Mouse (Mus musculus) embryonic facial prominence, embryonic 11.5 days (tissue): ENCODE measurements around the gene Leng9. TPM values are rescaled to one million over a fixed set of nuclear protein-coding genes. Genes with fewer than 3 reads are reported as not detected.
A peak's percentile ranks its signal among the peaks of the same experiment; 100 is the strongest.
"Not testable (repeated sequence)": the region's sequence is repeated elsewhere in the genome, so short reads cannot be mapped to it uniquely, and the experiment has no call there.

ENCODE experiments used
- ATAC-seq: fragments of 200-750 bp; cut with Nextera tagmentation; replicated peaks from 2 replicates; pipeline ENCODE4 v1.8.0; 2017; ENCODE audit warnings: low read depth; ENCODE audit not compliant: insufficient number of reproducible peaks, low FRiP score, low TSS enrichment
- DNase-seq: peaks from one replicate; pipeline ENCODE4 v3.0.0-alpha.2; 2015; ENCODE audit warnings: low spot score
- H3K27ac ChIP-seq: fragments of 300-500 bp; sonication (generic); replicated peaks from 2 replicates; pipeline ENCODE4 v1.5.1; 2014; ENCODE audit warnings: mild to moderate bottlenecking, low read depth, low read length, control low read depth
- H3K27me3 ChIP-seq: fragments of 300-500 bp; sonication (generic); 2 replicates; pipeline ENCODE4 v1.6.1; 2014; ENCODE audit warnings: mild to moderate bottlenecking, low read length, moderate library complexity, mixed read lengths; ENCODE audit not compliant: control insufficient read depth, insufficient read depth
- H3K36me3 ChIP-seq: fragments of 300-500 bp; sonication (generic); replicated peaks from 2 replicates; pipeline ENCODE4 v1.6.1; 2014; ENCODE audit warnings: low read depth, mild to moderate bottlenecking, low read length, moderate library complexity, mixed read lengths; ENCODE audit not compliant: control insufficient read depth, insufficient read depth
- H3K4me1 ChIP-seq: fragments of 300-500 bp; sonication (generic); 2 replicates; pipeline ENCODE4 v1.6.1; 2014; ENCODE audit warnings: low read length, mixed read lengths; ENCODE audit not compliant: control insufficient read depth, insufficient read depth
- H3K4me2 ChIP-seq: fragments of 300-500 bp; sonication (generic); 2 replicates; pipeline ENCODE4 v1.6.1; 2014; ENCODE audit warnings: low read depth, mild to moderate bottlenecking, control low read depth, low read length, moderate library complexity
- H3K4me3 ChIP-seq: fragments of 300-500 bp; sonication (generic); 2 replicates; pipeline ENCODE4 v1.5.1; 2014; ENCODE audit warnings: low read depth, low read length, control low read depth
- H3K9ac ChIP-seq: fragments of 300-500 bp; sonication (generic); replicated peaks from 2 replicates; pipeline ENCODE4 v1.6.1; 2014; ENCODE audit warnings: mild to moderate bottlenecking, control low read depth, low read length
- H3K9me3 ChIP-seq: fragments of 300-500 bp; sonication (generic); replicated peaks from 2 replicates; pipeline ENCODE4 v1.6.1; 2016; ENCODE audit warnings: mild to moderate bottlenecking, low read length, inconsistent platforms, mixed read lengths; ENCODE audit not compliant: control insufficient read depth
- WGBS: fragments of 180-500 bp; shearing (Covaris S2); extraction: QIAGEN DNeasy Blood & Tissue Kit; methylation state at CpG from one replicate; pipeline ENCODE4 v1.1.7; 2014; 5-methylcytosine and 5-hydroxymethylcytosine counted together
- polyA plus RNA-seq: library from polyadenylated mRNA; unstranded; fragments of >200 nt; fragmentation: Nextera tagmentation; extraction: Ambion mirVana; gene quantifications from 2 replicates; pipeline ENCODE4 v1.2.1, GENCODE M21; 2014

Gene Leng9
- polyA plus RNA-seq, 1 experiment from 2014 or later: 1.9 TPM

DNA sequence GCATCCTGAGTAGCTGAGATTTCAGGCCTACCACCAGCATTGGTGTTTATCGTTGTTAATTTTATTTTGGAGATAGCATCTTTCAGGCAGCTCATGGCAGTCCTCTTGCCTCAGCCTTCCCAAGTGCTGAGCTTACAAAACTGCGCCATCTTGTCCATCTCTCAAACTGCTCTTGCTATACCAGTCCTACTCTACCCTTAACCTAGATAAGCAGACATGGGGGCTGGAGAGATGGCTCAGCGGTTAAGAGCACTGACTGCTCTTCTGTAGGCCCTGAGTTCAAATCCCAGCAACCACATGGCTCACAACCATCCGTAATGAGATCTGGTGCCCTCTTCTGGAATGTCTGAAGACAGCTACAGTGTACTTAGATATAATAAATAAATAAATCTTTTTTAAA is 11.4 kb upstream of the Leng9 start:
- not testable (repeated sequence) for DNase-seq

DNA sequence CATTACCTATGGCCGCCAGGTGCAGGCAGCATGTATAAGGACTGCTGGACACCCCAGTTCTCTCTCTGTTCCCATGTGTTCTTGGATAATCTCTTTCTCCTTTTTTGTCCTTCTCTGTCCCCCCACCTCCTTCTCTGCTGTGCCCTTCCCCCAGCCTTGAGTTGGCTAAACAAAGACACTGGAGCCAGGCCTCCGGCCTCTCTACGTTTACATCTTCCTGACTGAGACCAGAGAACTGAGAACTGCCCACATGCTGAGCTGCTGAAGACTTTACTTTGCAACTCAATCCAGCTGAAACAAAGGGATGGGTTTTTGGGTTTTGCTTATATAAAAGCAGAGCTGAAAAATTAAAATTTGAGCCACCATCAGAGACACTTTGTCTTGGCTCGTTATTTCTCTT is 4.8 kb upstream of the Leng9 start:
- no peak overlapping the region for H3K4me3 ChIP-seq
- DNase-seq: no peak
- no peak overlapping the region for H3K27ac ChIP-seq
- H3K36me3 ChIP-seq: no peaks in the 10 kb centered on the region
- H3K9ac ChIP-seq: no peak overlapping the region
- no peak overlapping the region for H3K4me2 ChIP-seq
- ATAC-seq: no peak
- peaks cover 8% of the 10 kb centered on the region for H3K27me3 ChIP-seq
- no peaks in the 10 kb centered on the region for H3K9me3 ChIP-seq
- 40% methylated on average over 4 of the region's 4 CpGs for WGBS
- no peaks in the 10 kb centered on the region for H3K4me1 ChIP-seq

More for the DNA sequence above, 11.4 kb upstream of the Leng9 start:
- not testable (repeated sequence) for H3K9me3 ChIP-seq, H3K36me3 ChIP-seq, ATAC-seq, H3K4me1 ChIP-seq, H3K9ac ChIP-seq, H3K27me3 ChIP-seq, H3K4me3 ChIP-seq, H3K27ac ChIP-seq, H3K4me2 ChIP-seq
- 91% methylated on average over 4 of the region's 4 CpGs for WGBS

DNA sequence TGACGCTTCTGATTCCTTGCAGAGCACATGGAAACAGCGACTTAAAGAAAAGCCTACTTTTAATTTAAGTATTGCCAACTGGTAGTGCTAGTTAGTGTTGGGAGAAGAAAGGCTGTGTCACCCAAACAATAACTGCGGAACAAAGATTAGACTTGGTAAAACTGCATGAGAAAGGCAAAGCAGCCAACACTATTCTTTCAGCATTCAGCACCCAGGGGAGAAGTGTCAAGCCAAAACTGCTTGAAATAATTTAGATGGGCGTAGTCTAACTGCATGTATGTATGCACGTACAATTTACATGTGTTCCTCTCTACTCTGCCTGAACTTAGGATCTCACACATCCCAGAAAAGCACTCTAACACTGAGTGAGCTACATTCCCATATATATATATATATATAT is 4.2 kb upstream of the Leng9 start:
- Histone ChIP-seq H3K4me2 (no peak overlapping the region), H3K9me3 (no peaks in the 10 kb centered on the region), H3K4me3 (no peak overlapping the region), H3K9ac (no peak overlapping the region), H3K27me3 (peaks cover 8% of the 10 kb centered on the region), H3K27ac (no peak overlapping the region), H3K4me1 (no peaks in the 10 kb centered on the region), H3K36me3 (no peaks in the 10 kb centered on the region)
- 83% methylated on average over 5 of the region's 5 CpGs for WGBS
- DNase-seq (no peak), ATAC-seq (no peak)

DNA sequence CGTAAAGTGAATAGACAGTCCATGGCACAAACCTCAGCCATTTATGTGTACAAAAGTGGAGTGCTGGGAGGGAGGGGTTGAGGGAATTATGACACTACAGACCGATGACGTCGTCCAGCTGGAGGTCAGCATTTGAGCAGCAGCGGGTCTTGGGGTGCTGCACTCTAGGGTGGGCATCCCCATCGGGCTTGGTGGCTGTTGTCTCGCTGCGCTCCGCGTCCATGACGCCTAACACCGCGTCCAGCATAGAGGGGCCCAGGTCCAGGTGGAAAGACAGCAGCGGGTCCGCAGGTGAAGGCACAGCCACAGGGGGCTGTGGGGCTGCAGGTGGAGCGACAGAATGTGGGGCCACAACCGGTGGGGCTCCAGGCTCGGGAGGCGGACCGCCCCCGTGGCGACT is 1.1 kb upstream of the Leng9 start:
- no peak for DNase-seq
- H3K27ac ChIP-seq: no peak overlapping the region
- H3K9me3 ChIP-seq: no peaks in the 10 kb centered on the region
- H3K4me3 ChIP-seq: peak overlapping the region; percentile 10; the same call in 1 of the 2 replicates
- peaks cover 5% of the 10 kb centered on the region for H3K36me3 ChIP-seq
- no peak for ATAC-seq
- H3K4me1 ChIP-seq: peaks cover 3% of the 10 kb centered on the region; the same call in 1 of the 2 replicates
- 22% methylated on average over 22 of the region's 22 CpGs for WGBS
- peaks cover 8% of the 10 kb centered on the region for H3K27me3 ChIP-seq
- H3K4me2 ChIP-seq: no peak overlapping the region
- no peak overlapping the region for H3K9ac ChIP-seq

DNA sequence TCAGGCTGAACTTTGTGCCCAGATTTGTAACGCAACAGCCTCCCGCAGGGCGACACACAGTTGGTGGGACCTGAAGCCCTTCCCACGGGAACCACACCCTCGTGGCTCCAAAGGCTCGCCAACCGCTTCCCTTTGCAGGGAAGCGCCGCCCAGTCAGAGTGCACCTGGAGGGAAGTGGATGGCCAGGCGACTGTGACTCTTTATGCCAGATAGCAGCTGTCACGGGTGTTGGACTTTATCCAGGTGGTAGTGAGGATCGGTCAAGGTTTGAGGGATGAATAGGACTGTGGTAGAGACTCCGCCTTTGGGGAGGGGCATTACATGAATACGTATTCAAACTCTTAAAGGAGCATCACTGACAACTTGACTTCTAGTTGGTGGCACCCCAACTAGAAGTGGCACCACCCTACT is 642 bp upstream of the Leng9 start:
- ATAC-seq (no peak), DNase-seq (no peak)
- Histone ChIP-seq H3K4me1 (peaks cover 3% of the 10 kb centered on the region; the same call in 1 of the 2 replicates), H3K4me3 (no peak overlapping the region), H3K27ac (no peak overlapping the region), H3K4me2 (0 out of 2 replicates have a peak overlapping the region, but pooled peaks have one; percentile 10), H3K27me3 (peaks cover 8% of the 10 kb centered on the region), H3K9ac (no peak overlapping the region), H3K9me3 (no peaks in the 10 kb centered on the region), H3K36me3 (peaks cover 10% of the 10 kb centered on the region)
- WGBS: 18% methylated on average over 14 of the region's 14 CpGs

DNA sequence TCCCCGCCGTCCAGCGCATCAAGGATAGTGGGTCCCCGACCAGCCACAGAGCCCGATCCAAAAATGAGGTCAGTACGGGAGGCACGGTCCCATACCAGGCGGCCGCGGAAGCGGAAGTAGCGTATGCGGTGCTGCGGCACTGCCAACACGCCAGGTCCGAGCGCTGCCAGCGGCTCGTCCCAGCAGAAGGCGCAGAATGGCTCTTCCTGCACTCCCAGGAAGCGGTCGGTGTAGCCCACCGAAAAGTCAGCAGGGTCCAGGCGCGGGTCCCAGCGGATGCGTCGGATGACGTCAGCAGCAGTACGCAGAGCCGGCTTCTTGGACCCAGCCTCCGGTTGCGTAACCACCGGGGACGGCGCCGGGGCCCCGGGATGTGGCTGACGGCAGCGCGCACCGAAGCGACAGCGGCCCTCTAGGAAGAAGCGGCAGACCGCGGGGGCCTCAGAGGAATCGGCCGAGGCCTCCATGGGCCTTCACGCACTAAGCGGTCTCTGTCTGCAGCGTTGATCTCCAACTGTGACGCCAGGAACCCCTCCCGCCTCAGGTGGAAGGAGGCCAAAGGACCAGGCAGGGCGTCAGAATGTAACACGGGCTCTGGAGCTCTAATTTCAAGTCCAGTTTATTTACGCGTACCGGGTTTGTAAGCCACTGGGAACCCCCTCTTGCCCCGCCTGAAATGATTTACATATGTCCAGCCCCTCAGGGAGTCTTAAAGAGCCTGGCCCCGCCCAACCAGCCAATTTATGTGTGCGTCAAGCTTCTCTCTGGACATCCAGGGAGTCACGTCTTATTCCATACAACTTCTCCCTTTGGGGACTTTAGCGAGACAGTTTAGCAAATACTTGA is 742 bp downstream of the Leng9 start:
- peak overlapping the region; percentile 73 for H3K4me3 ChIP-seq
- peaks cover 19% of the 10 kb centered on the region for H3K36me3 ChIP-seq
- DNase-seq (peak; percentile 81), ATAC-seq (peak; percentile 69)
- peaks cover 8% of the 10 kb centered on the region for H3K27me3 ChIP-seq
- H3K27ac ChIP-seq: peak overlapping the region; percentile 47; the same call in 1 of the 2 replicates
- peak overlapping the region; percentile 57 for H3K9ac ChIP-seq
- H3K4me2 ChIP-seq: peak overlapping the region; percentile 91
- no peaks in the 10 kb centered on the region for H3K9me3 ChIP-seq
- H3K4me1 ChIP-seq: peaks cover 3% of the 10 kb centered on the region; the same call in 1 of the 2 replicates
- under 1% methylated on average over 58 of the region's 64 CpGs for WGBS

DNA sequence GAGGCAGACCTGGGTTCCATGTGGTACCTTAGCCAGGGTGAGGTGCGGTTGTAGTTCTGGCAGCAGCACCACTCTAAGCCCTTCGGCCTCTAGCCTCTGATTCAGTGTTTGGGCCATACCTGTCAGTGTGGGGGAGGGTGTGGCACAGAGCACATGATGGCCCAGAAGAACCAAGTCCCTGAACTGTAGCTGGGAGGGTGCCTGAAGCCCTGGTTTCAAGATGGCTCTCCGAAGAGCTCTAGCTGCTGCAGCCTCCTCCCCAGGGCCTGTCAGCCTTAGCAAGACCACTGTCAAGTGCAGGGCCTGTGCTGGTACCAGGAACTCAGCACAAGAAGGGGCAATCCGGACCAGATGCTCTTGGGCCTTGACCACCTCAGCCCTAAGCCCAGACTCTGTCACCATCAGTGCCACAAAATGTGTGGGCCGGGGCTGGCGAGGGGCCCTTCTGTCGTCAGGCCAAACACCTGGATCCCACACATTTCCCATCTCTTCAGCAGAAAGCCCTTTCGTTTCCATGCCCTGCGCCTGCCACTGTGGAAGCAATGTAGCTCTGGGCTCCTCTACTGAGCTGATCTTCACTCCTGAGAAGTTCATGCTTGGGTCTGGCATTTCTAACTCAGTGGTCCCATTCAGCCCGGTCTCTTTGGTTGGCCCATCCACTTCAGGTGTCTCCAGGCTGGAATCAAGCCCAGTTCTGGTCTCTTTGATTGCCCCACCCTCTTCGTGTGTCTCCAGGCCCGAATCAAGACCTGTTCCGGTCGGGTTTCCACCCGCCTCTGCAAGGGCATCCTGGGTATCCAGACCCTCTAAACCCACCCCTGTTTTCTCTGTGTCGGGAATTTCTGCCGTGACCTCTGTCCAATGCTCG is 1.6 kb downstream of the Leng9 start:
- Histone ChIP-seq H3K27ac (peak overlapping the region; percentile 47; the same call in 1 of the 2 replicates), H3K9ac (peak overlapping the region; percentile 57), H3K27me3 (peaks cover 8% of the 10 kb centered on the region), H3K4me1 (peaks cover 3% of the 10 kb centered on the region; the same call in 1 of the 2 replicates), H3K36me3 (peaks cover 24% of the 10 kb centered on the region), H3K4me2 (peak overlapping the region; percentile 91), H3K4me3 (peak overlapping the region; percentile 73), H3K9me3 (no peaks in the 10 kb centered on the region)
- no peak for DNase-seq
- WGBS: 33% methylated on average over 18 of the region's 18 CpGs
- no peak; the same call in 1 of the 2 replicates for ATAC-seq
